Mouse (Mus musculus): Measurements from ENCODE around the gene Upk3a.

DNA sequence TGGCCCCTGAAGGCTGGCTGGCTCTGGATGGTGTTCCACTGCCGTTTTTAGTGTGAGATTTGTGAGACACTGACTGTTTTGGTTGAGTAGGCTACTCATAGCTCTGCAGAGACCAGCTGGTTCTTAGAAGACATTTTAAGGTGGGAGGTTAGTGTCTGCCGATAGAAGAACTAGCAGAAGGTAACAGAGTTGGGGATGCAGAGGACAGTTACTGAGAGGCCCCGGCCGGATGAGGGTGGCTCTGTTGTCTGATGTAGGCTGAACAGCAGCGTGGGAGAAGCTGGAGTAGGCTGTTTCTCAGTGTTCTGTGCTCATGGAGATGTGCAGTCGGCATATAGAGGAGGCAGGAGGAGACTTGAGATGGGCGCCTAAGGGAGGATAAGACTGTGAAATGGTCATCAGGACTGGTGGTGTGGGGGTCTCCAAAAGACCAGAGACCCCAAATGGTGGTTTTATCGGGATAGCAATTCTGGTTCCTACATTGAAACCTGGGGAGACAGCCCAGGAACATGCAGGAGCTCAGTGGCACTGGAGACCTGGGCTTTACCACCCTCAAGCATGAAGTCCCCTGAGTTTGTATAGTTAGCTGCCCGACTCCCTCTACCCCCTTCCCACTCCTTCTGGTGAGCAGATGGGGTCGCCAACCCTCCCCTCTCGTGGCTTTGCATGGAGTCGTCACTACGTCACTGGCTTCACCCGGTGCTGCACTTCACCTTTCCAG is 29.4 kb downstream of the Upk3a start:
- TF ChIP-seq CTCF (IDR thresholded peaks at IDR 0.05; ENCODE audit: insufficient read depth, low read length), result no peak
- no peak for TF ChIP-seq POLR2A (IDR thresholded peaks at IDR 0.05; ENCODE audit: borderline replicate concordance, extremely low read depth, low read depth, low read length)

Measured in lung, adult 2 months (tissue).